Mouse (Mus musculus) right cerebral cortex, postnatal 10 days (tissue): Measurements from ENCODE around the gene Pou2f1.

Experiments used
- DNase-seq, 2 experiments: peaks; one replicate each; pipeline ENCODE4 v3.0.0; 2021; ENCODE audit warnings: low spot score in 2 of 2

The Pou2f1 gene

DNA sequence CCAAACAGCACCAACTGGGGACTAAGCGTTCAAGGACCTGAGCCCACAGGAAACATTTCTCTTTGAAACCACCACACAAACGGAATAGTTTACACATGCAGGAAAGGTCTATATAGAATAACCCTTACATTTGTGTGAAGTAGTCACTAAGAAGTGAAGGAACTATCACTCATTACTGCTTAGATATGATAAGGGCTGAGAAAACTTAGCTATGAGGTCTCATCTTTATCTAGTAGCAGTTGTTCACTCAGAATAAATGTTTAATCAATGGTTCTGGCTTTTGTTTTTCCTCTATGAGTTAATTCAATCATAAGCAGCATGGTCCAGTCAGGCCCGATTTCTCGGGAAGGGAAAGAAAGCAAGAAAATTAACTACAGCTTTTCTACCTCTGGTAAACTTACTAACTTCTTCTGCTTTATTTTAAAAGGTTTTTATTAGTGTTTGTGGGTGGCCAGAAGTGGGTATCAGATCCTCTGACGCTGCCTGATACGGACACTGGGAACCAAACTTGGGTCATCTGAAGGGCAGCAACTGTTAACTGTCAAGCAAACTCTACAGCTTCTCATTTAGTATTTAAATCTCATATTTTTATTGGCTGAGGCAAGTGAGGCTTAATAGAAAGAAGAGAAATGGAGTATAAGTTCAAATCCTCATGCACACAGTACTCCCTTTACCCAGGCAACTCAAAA, 40.7 kb downstream of the Pou2f1 start:
- DNase-seq: no peak

- DNase-seq: no peak
These were observed 44.3 kb downstream of the Pou2f1 start for GRCm38 (mm10) chr1:165958159-165958558.

DNA sequence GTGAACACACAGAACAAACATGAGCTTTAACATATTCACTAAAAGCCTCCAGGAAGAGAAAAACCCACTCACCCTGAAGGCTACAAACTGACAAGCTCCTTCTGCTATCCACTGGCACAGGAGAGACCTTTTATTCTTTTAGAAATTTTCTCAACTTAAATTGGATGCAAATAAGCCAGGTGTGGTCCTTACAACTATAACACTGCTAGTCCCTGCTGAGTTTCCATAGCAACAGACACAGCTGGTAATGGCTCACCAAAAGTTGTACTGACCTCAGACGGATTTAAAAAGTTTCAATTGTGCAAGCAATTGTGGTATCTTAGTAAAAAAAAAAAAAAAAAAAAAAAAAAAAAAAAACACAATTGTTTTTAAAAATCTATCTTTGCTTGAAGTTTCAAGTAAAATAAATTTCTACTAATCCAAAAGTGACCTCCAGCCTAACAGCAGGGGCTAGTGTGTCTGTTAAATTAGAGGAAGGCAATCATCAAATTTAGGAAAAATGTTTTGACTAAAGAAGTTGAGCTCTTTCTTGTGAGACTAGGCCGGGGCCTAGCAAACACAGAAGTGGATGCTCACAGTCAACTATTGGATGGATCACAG, 54.2 kb downstream of the Pou2f1 start:
- no peak for DNase-seq

GRCm38 (mm10) chr1:165943270-165943669, 59.2 kb downstream of the Pou2f1 start:
- no peak for DNase-seq

DNA sequence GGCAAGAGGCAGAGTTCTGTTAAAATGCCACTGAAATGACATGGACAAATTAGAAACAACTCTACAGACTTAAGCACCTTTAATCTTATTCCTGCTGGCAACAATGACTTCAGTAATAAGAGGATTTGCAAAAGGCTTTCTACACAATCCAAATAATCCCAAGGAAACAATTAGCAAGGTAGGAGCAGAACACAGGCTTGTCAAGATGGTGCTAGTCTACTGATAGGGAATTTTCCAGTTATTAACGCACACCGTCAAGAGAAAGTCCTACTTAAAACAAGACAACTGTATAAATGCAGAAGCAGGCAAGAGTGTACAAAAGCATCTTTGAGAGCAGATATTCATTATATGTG, 67.0 kb downstream of the Pou2f1 start:
- DNase-seq: no peak

DNA sequence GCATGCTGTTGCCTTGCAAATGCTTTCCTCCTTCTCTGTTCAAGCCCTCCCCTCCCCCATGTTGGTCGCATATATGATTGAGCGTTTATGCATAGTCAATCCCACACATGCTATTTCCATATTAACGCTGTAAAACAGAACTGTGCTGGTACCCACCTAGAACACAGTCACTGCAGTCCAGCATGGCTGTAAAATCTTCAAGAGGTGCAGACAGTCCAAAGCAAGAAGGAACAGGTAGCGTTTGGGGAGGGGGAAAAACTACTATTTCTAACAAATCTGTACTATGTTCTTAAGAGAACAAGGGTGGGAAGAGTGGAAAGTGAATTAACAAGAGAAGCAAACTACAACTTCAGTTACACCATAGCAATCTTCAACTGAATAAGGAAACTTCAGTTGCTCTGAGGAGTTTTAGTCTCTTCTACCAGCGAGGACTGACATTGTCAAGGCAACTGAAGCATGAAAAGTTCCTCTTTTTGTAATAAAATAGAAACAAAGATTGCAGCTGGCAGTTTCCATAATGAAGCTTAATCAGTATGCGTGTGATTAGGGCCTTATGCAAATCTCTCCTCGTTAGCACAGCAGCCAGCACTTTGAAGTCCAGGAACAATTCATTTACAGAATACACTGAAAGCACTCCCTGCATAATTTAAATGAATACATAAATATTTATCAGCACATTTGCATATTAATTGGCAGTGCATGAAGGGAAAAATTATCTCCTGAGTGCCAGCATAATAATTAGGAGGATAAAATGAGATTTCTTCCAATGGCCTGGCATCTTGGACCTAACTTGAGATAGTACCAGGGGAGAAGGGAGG, 67.6 kb downstream of the Pou2f1 start:
- peak; percentile 63 to 80 for DNase-seq

GRCm38 (mm10) chr1:165933915-165934647, 68.4 kb downstream of the Pou2f1 start:
- DNase-seq: no peak

DNA sequence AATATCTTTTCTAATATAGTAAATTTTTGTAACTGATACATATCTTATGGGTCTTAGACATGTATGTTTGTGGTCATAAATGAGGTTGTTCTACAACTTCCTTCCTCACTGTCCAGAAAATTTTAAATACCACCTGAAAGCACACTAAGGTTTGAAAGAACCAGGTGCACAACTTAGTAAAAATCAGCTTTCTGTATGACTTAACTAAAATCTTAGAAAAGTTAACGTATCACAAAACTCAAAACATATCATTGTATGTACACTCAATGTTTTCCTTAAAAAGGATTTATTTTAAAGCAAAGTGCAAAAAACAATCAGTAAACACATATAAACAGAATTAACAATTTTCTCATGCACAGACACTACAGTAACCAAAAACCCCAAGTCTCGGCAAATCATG, 69.6 kb downstream of the Pou2f1 start:
- no peak for DNase-seq

- no peak for DNase-seq
These were observed 72.0 kb downstream of the Pou2f1 start for GRCm38 (mm10) chr1:165930510-165930909.

DNA sequence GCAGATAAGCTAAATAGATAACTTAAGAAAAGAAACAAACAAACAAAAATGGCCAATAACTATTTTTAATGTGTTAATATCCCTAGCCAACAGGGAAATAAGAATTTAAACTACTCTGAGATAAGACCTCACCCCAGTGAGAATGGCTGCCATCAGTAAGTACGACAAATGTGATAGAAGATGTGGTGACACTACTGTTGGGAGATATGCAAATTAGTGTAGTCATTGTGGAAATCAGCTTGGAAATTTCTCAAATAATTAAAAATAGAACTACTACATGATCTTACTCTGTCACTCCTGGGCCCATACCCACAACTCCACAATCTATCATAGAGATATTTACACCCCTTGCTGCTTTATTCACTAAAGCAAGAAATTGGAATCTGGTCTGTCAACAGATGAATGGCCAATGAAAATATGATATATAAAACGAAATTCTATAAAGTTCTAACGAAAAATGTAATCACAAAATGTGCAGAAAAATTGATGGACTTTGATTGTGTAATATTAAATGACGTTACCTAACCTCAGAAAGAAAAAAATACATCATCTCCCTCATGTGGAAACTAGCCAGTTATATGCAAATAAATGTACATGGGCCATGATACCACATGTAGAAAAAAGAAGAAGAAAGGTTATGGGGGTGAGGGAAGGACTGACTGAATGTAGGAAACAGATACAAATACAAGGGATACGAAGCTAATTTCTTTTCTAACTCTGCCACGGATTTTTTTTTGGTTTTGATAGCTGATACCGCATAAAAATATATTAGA, 74.8 kb downstream of the Pou2f1 start:
- DNase-seq: no peak

DNA sequence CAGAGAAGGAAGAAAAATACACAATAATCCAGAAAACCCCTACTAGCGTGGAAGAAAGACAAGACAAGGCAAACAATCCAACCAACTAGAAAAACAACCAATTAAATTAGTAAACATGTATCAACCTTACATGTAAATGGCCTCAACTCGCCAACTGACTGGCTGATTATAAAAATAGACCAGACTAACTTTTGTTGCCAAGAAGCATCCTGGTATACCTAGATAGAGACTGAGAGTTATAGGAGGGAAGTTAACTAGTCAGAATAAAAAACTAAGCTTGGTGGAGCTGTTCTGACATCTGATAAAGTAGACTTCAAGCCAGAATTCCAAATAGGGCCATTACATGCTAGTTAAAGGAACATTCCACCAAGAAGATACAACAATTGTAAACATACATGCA, 77.3 kb downstream of the Pou2f1 start:
- DNase-seq: no peak

DNA sequence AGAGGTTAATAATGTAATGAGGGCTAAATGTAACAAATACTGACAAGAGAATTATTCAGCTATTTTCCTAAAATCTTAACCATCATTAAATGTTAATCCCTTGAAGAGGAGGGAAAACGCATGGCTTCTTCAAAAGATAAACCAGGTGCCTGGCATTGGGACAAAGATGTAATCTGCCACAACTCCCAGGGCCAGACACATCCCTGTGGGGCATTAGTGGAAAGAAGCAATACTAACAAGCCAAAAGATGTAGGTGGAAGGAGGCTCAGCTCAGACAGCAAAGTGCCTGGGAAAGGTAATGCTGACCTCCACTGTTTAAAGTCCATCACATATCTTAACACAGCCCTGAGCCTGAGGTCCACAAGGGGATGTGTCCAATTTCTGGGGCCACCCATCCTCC, 80.0 kb downstream of the Pou2f1 start:
- no peak for DNase-seq

DNA sequence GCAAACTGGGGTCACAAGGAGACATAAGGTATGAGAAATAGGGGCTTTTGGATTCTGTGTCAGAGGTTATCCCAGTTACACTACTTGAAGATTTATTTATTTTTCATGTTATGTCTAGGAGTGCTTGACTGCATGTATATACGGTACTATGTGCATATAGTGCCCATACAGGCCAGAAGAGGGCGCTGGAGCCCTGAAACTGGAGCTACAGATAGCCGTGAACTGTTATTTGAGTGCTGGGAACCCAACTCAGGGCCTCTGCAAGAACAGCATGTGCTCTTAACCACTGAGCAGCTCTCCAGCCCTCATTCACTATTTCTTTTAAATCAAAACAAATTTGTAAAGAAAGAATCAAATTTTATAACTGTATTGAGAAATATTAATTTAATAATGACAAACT, 81.5 kb downstream of the Pou2f1 start:
- DNase-seq: no peak

DNA sequence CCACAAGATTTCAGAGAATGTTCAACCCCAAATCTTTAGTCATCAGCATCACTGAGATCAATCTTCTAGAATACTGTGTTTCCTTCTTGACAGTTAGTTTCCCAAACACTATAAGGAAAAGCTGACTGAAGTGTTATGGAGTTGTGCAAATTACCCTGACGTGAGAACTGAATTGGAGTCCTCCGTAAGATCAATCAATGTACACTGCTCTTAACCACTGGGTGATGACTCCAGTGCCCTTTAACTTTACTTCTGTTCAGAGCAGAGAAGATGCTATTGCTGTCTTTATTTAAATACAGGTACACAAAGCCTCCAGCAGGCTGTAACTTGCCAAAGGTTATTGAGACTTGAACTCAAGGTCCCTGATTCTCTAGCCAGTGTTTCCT, 88.1 kb downstream of the Pou2f1 start:
- DNase-seq: no peak

- no peak for DNase-seq
These were observed 88.6 kb downstream of the Pou2f1 start for GRCm38 (mm10) chr1:165913720-165914415.

DNA sequence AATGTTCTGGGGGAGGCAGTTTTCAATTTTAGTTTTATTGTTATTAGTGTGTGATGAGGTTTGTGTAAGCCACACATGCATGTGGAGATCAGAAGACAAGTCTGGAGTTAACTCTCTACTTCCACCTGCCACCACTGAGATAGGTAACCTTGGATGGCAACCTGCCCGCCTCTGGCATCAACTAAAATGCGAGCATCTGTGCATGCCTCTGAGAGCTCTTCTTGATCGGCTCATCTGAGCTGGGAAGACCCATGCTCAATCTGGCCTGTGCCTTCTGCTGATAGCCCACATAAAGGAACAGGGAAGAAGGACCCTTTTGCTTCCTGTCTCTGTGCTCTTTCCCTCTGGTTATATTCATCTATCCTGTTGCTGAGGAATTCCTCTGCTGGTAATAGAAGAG, 93.0 kb downstream of the Pou2f1 start:
- no peak for DNase-seq

GRCm38 (mm10) chr1:165908806-165909205, 93.7 kb downstream of the Pou2f1 start:
- no peak for DNase-seq

- no peak for DNase-seq
These were observed 94.3 kb downstream of the Pou2f1 start for GRCm38 (mm10) chr1:165908153-165908552.

DNA sequence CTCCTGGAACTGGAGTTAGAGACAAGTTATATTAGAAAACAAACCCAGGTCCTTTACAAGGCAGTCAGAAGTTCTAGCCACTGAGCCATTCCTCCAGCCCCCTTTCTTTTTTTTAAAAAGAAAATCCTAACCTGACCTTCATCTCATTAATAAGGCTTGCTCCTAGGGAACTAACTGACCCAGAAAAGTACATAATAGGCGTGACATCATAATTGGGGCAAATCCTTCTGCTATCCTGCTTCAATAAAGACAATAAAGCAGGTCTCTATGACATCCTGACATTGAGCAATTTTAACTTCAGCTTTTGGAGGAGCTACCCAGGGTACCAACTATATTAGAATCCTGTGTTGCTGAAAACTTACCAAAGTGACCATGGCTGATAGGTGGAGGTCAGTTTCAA, 98.9 kb downstream of the Pou2f1 start:
- DNase-seq: no peak

- DNase-seq: no peak
These were observed 110.8 kb downstream of the Pou2f1 start for GRCm38 (mm10) chr1:165891686-165892085.
